Mouse (Mus musculus): ENCODE measurements around the gene Arnt. TPM values are rescaled to one million over a fixed set of nuclear protein-coding genes. Genes with fewer than 3 reads are reported as not detected.

The Arnt gene
- polyA plus RNA-seq, 1 experiment: 56.3 TPM

DNA sequence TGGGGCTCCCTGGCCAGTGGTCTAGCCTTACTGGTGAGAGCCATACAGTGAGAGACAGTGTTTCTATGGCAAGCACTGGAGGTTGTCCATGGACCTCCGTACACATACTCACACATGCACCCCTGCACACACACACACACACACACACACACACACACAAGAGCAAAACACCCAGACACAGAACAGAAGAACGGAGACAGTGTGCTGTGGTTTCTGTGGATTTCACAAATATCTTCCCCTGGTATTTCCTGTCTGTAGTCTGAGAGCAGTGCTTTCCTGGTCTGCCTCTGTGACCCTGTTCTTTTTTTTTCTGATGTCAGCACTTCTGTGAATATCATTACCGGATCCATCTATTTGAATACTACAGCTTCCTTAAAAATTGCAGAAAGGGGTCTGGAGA, 89.5 kb downstream of the Arnt start:
- TF ChIP-seq CTCF (IDR thresholded peaks at IDR 0.05; ENCODE audit: borderline replicate concordance, insufficient read depth, low read depth, low read length) (no peak), POLR2A (IDR thresholded peaks at IDR 0.05; ENCODE audit: borderline replicate concordance, insufficient read depth, low read length) (no peak)
- Histone ChIP-seq H3K27ac (ENCODE audit: insufficient read depth, low read length) (no peak overlapping the region), H3K4me1 (ENCODE audit: control insufficient read depth, insufficient read depth, low read length) (no peaks in the 10 kb centered on the region), H3K27me3 (ENCODE audit: control insufficient read depth, insufficient read depth, low read length) (no peaks in the 10 kb centered on the region), H3K4me3 (replicated peaks; ENCODE audit: insufficient read depth, low read depth, low read length) (no peak overlapping the region)
- 80% methylated on average over 3 of the region's 3 CpGs for WGBS
- DNase-seq: no peak

GRCm38 (mm10) chr3:95524673-95525072, 90.5 kb downstream of the Arnt start:
- Histone ChIP-seq H3K27me3 (ENCODE audit: control insufficient read depth, insufficient read depth, low read length) (no peaks in the 10 kb centered on the region), H3K27ac (ENCODE audit: insufficient read depth, low read length) (no peak overlapping the region), H3K4me1 (ENCODE audit: control insufficient read depth, insufficient read depth, low read length) (no peaks in the 10 kb centered on the region), H3K4me3 (replicated peaks; ENCODE audit: insufficient read depth, low read depth, low read length) (no peak overlapping the region)
- WGBS: 65% methylated on average over 2 of the region's 2 CpGs
- no peak for DNase-seq
- TF ChIP-seq POLR2A (IDR thresholded peaks at IDR 0.05; ENCODE audit: borderline replicate concordance, insufficient read depth, low read length) (no peak), CTCF (IDR thresholded peaks at IDR 0.05; ENCODE audit: borderline replicate concordance, insufficient read depth, low read depth, low read length) (no peak)

GRCm38 (mm10) chr3:95526111-95526510, 91.9 kb downstream of the Arnt start:
- H3K4me3 ChIP-seq (replicated peaks; ENCODE audit: insufficient read depth, low read depth, low read length): no peak overlapping the region
- no peaks in the 10 kb centered on the region for H3K27me3 ChIP-seq (ENCODE audit: control insufficient read depth, insufficient read depth, low read length)
- H3K4me1 ChIP-seq (ENCODE audit: control insufficient read depth, insufficient read depth, low read length): no peaks in the 10 kb centered on the region
- TF ChIP-seq POLR2A (IDR thresholded peaks at IDR 0.05; ENCODE audit: borderline replicate concordance, insufficient read depth, low read length): no peak
- TF ChIP-seq CTCF (IDR thresholded peaks at IDR 0.05; ENCODE audit: borderline replicate concordance, insufficient read depth, low read depth, low read length): no peak
- DNase-seq: no peak
- no peak overlapping the region for H3K27ac ChIP-seq (ENCODE audit: insufficient read depth, low read length)

- no peaks in the 10 kb centered on the region for H3K4me1 ChIP-seq (ENCODE audit: control insufficient read depth, insufficient read depth, low read length)
- no peak within 1 kb of the TSS for H3K27ac ChIP-seq (ENCODE audit: insufficient read depth, low read length)
- DNase-seq: no peak
- TF ChIP-seq CTCF (IDR thresholded peaks at IDR 0.05; ENCODE audit: borderline replicate concordance, insufficient read depth, low read depth, low read length): no peak
- no peak for TF ChIP-seq POLR2A (IDR thresholded peaks at IDR 0.05; ENCODE audit: borderline replicate concordance, insufficient read depth, low read length)
- no peak within 1 kb of the TSS for H3K4me3 ChIP-seq (replicated peaks; ENCODE audit: insufficient read depth, low read depth, low read length)
- no peaks in the 10 kb centered on the region for H3K27me3 ChIP-seq (ENCODE audit: control insufficient read depth, insufficient read depth, low read length)
- 90% methylated on average over 8 of the region's 8 CpGs for WGBS
Measured at GRCm38 (mm10) chr3:95526622-95527211, 92.5 kb downstream of the Arnt start, which contains the start of gene Ctss. Gene Ctss, plus strand, starts transcription at chr3:95526786.

- Histone ChIP-seq H3K27me3 (ENCODE audit: control insufficient read depth, insufficient read depth, low read length) (no peaks in the 10 kb centered on the region), H3K27ac (ENCODE audit: insufficient read depth, low read length) (no peak overlapping the region), H3K4me3 (replicated peaks; ENCODE audit: insufficient read depth, low read depth, low read length) (no peak overlapping the region), H3K4me1 (ENCODE audit: control insufficient read depth, insufficient read depth, low read length) (no peaks in the 10 kb centered on the region)
- 85% methylated on average over 6 of the region's 6 CpGs for WGBS
- no peak for DNase-seq
- no peak for TF ChIP-seq POLR2A (IDR thresholded peaks at IDR 0.05; ENCODE audit: borderline replicate concordance, insufficient read depth, low read length)
- no peak for TF ChIP-seq CTCF (IDR thresholded peaks at IDR 0.05; ENCODE audit: borderline replicate concordance, insufficient read depth, low read depth, low read length)
Measured at GRCm38 (mm10) chr3:95529814-95530213, 95.6 kb downstream of the Arnt start.

DNA sequence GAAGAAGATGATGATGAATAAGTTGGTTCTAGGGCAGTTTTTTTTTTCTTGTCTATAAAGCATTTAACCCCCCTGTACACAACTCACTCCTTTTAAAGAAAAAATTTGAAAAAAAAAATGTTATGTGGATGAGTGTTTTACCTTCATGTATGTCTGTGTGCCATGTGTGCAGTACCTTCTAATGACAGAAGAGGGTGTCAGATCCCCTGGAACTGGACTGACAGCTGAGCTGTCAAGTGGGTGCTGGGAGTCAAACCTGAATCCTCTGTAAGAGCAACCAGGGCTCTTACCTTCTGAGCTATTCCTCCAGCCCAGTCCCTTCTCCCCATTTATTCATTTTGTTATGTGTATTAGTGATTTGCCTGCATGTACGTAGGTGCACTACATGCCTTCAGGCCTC, 96.8 kb downstream of the Arnt start:
- Histone ChIP-seq H3K27me3 (ENCODE audit: control insufficient read depth, insufficient read depth, low read length) (no peaks in the 10 kb centered on the region), H3K27ac (ENCODE audit: insufficient read depth, low read length) (no peak overlapping the region), H3K4me3 (replicated peaks; ENCODE audit: insufficient read depth, low read depth, low read length) (no peak overlapping the region), H3K4me1 (ENCODE audit: control insufficient read depth, insufficient read depth, low read length) (no peaks in the 10 kb centered on the region)
- no peak for DNase-seq
- TF ChIP-seq POLR2A (IDR thresholded peaks at IDR 0.05; ENCODE audit: borderline replicate concordance, insufficient read depth, low read length) (no peak), CTCF (IDR thresholded peaks at IDR 0.05; ENCODE audit: borderline replicate concordance, insufficient read depth, low read depth, low read length) (no peak)
- WGBS: 92% methylated on average over 1 of the region's 1 CpGs

- WGBS: 84% methylated on average over 5 of the region's 5 CpGs
- DNase-seq: no peak
- no peaks in the 10 kb centered on the region for H3K4me1 ChIP-seq (ENCODE audit: control insufficient read depth, insufficient read depth, low read length)
Measured at GRCm38 (mm10) chr3:95533364-95533763, 99.2 kb downstream of the Arnt start.

GRCm38 (mm10) chr3:95534927-95535326, 100.7 kb downstream of the Arnt start:
- WGBS: 74% methylated on average over 1 of the region's 1 CpGs
- TF ChIP-seq POLR2A (IDR thresholded peaks at IDR 0.05; ENCODE audit: borderline replicate concordance, insufficient read depth, low read length) (no peak), CTCF (IDR thresholded peaks at IDR 0.05; ENCODE audit: borderline replicate concordance, insufficient read depth, low read depth, low read length) (no peak)

More at GRCm38 (mm10) chr3:95533364-95533763, 99.2 kb downstream of the Arnt start:
- Histone ChIP-seq H3K27ac (ENCODE audit: insufficient read depth, low read length) (no peak overlapping the region), H3K4me3 (replicated peaks; ENCODE audit: insufficient read depth, low read depth, low read length) (no peak overlapping the region), H3K27me3 (ENCODE audit: control insufficient read depth, insufficient read depth, low read length) (no peaks in the 10 kb centered on the region)
- TF ChIP-seq POLR2A (IDR thresholded peaks at IDR 0.05; ENCODE audit: borderline replicate concordance, insufficient read depth, low read length): no peak
- no peak for TF ChIP-seq CTCF (IDR thresholded peaks at IDR 0.05; ENCODE audit: borderline replicate concordance, insufficient read depth, low read depth, low read length)

More at GRCm38 (mm10) chr3:95534927-95535326, 100.7 kb downstream of the Arnt start:
- Histone ChIP-seq H3K4me3 (replicated peaks; ENCODE audit: insufficient read depth, low read depth, low read length) (no peak overlapping the region), H3K27ac (ENCODE audit: insufficient read depth, low read length) (no peak overlapping the region), H3K27me3 (ENCODE audit: control insufficient read depth, insufficient read depth, low read length) (no peaks in the 10 kb centered on the region), H3K4me1 (ENCODE audit: control insufficient read depth, insufficient read depth, low read length) (no peaks in the 10 kb centered on the region)
- DNase-seq: no peak
